Mouse (Mus musculus): ENCODE data around the gene Pold2.

The Pold2 gene

GRCm38 (mm10) chr11:5827931-5828330 is 50.2 kb downstream of the Pold2 start:
- DNase-seq (ENCODE audit: low spot score in 2 of 2) = no peak

- no peak for DNase-seq (ENCODE audit: low spot score in 2 of 2)
Observed at GRCm38 (mm10) chr11:5825432-5825831, 52.7 kb downstream of the Pold2 start.

Data from cerebellum, postnatal 4 days (tissue).